Mouse (Mus musculus) hindbrain, embryonic 14.5 days (tissue): ENCODE measurements around the gene Gnat2. TPM values are rescaled to one million over a fixed set of nuclear protein-coding genes. Genes with fewer than 3 reads are reported as not detected.

ENCODE experiments used
- ATAC-seq: fragments of 200-750 bp; cut with Nextera tagmentation; 2 replicates; pipeline ENCODE4 v1.8.0; 2017; ENCODE audit warnings: moderate number of reproducible peaks, mild to moderate bottlenecking, moderate TSS enrichment, moderate library complexity; ENCODE audit not compliant: low FRiP score
- DNase-seq: peaks from one replicate; pipeline ENCODE4 v3.0.0-alpha.2; 2015; ENCODE audit warnings: low spot score
- H3K27ac ChIP-seq: fragments of 300-500 bp; sonication (generic); 2 replicates; pipeline ENCODE4 v1.5.1; 2014; ENCODE audit warnings: mild to moderate bottlenecking, moderate library complexity
- H3K27me3 ChIP-seq: fragments of 300-500 bp; sonication (generic); 2 replicates; pipeline ENCODE4 v1.6.1; 2014; ENCODE audit warnings: mild to moderate bottlenecking, low read length, mixed read lengths; ENCODE audit not compliant: control insufficient read depth, insufficient read depth
- H3K36me3 ChIP-seq: fragments of 300-500 bp; sonication (generic); replicated peaks from 2 replicates; pipeline ENCODE4 v1.6.1; 2014; ENCODE audit not compliant: control insufficient read depth, insufficient read depth
- H3K4me1 ChIP-seq: fragments of 300-500 bp; sonication (generic); replicated peaks from 2 replicates; pipeline ENCODE4 v1.6.1; 2014; ENCODE audit warnings: antibody characterized with exemption, low read length, mixed read lengths; ENCODE audit not compliant: control insufficient read depth, insufficient read depth
- H3K4me2 ChIP-seq: fragments of 300-500 bp; sonication (generic); replicated peaks from 2 replicates; pipeline ENCODE4 v1.6.1; 2014; ENCODE audit warnings: mild to moderate bottlenecking, moderate library complexity
- H3K4me3 ChIP-seq: fragments of 300-500 bp; sonication (generic); replicated peaks from 2 replicates; pipeline ENCODE4 v1.5.1; 2014; ENCODE audit warnings: mild to moderate bottlenecking, low read length
- H3K9ac ChIP-seq: fragments of 300-500 bp; sonication (generic); 2 replicates; pipeline ENCODE4 v1.6.1; 2014
- H3K9me3 ChIP-seq: fragments of 300-500 bp; sonication (generic); 2 replicates; pipeline ENCODE4 v1.6.1; 2016; ENCODE audit warnings: low read length; ENCODE audit not compliant: control insufficient read depth
- WGBS: fragments of 180-500 bp; shearing (Covaris S2); extraction: QIAGEN DNeasy Blood & Tissue Kit; methylation state at CpG from one replicate; pipeline ENCODE4 v1.1.7; 2014; 5-methylcytosine and 5-hydroxymethylcytosine counted together
- polyA plus RNA-seq: library from polyadenylated mRNA; unstranded; fragments of >200 nt; fragmentation: Nextera tagmentation; extraction: Ambion mirVana; gene quantifications from 2 replicates; pipeline ENCODE4 v1.2.1, GENCODE M21; 2014

The Gnat2 gene
- polyA plus RNA-seq, 1 experiment from 2014 or later, result 0.48 TPM

GRCm38 (mm10) chr3:108067370-108067934 is 25.1 kb upstream of the Gnat2 start:
- H3K27ac ChIP-seq, result no peak overlapping the region
- peaks cover 7% of the 10 kb centered on the region; the same call in 1 of the 2 replicates for H3K36me3 ChIP-seq
- H3K9ac ChIP-seq, result no peak overlapping the region
- ATAC-seq (no peak), DNase-seq (no peak)
- H3K4me3 ChIP-seq, result no peak overlapping the region
- H3K4me1 ChIP-seq, result no peaks in the 10 kb centered on the region
- no peaks in the 10 kb centered on the region for H3K27me3 ChIP-seq
- H3K9me3 ChIP-seq, result no peaks in the 10 kb centered on the region
- no peak overlapping the region for H3K4me2 ChIP-seq
- WGBS, result 67% methylated on average over 6 of the region's 6 CpGs

GRCm38 (mm10) chr3:108068826-108069225 is 23.8 kb upstream of the Gnat2 start:
- Histone ChIP-seq H3K27ac (no peak overlapping the region), H3K9me3 (no peaks in the 10 kb centered on the region), H3K4me1 (no peaks in the 10 kb centered on the region; the same call in 1 of the 2 replicates), H3K4me3 (no peak overlapping the region), H3K9ac (no peak overlapping the region), H3K4me2 (no peak overlapping the region), H3K27me3 (no peaks in the 10 kb centered on the region), H3K36me3 (peaks cover 7% of the 10 kb centered on the region; the same call in 1 of the 2 replicates)
- no peak for ATAC-seq
- 54% methylated on average over 1 of the region's 1 CpGs for WGBS
- no peak for DNase-seq

- Histone ChIP-seq H3K4me2 (no peak overlapping the region), H3K27ac (no peak overlapping the region), H3K9ac (no peak overlapping the region), H3K9me3 (no peaks in the 10 kb centered on the region), H3K27me3 (no peaks in the 10 kb centered on the region), H3K36me3 (peaks cover 11% of the 10 kb centered on the region), H3K4me3 (no peak overlapping the region), H3K4me1 (no peaks in the 10 kb centered on the region; the same call in 1 of the 2 replicates)
- ATAC-seq (no peak), DNase-seq (no peak)
- 85% methylated on average over 13 of the region's 13 CpGs for WGBS
Measured at GRCm38 (mm10) chr3:108069231-108069870, 23.2 kb upstream of the Gnat2 start.

- Histone ChIP-seq H3K9me3 (no peaks in the 10 kb centered on the region), H3K27ac (no peak overlapping the region), H3K4me3 (no peak overlapping the region), H3K4me1 (no peaks in the 10 kb centered on the region; the same call in 1 of the 2 replicates), H3K36me3 (peaks cover 24% of the 10 kb centered on the region), H3K27me3 (no peaks in the 10 kb centered on the region), H3K4me2 (no peak overlapping the region), H3K9ac (no peak overlapping the region)
- ATAC-seq (no peak), DNase-seq (peak; percentile 42)
- WGBS, result 70% methylated on average over 10 of the region's 10 CpGs
Measured at GRCm38 (mm10) chr3:108070295-108071293, 22.0 kb upstream of the Gnat2 start.

- Histone ChIP-seq H3K9ac (no peak overlapping the region), H3K27ac (0 out of 2 replicates have a peak overlapping the region, but pooled peaks have one; percentile 24), H3K4me2 (no peak overlapping the region), H3K4me1 (no peaks in the 10 kb centered on the region; the same call in 1 of the 2 replicates), H3K9me3 (no peaks in the 10 kb centered on the region), H3K4me3 (no peak overlapping the region), H3K27me3 (no peaks in the 10 kb centered on the region), H3K36me3 (peaks cover 47% of the 10 kb centered on the region)
- DNase-seq (no peak), ATAC-seq (0 out of 2 replicates have a peak, but pooled peaks have one; percentile 29)
- WGBS, result 61% methylated on average over 10 of the region's 10 CpGs
Measured at GRCm38 (mm10) chr3:108072983-108073569, 19.5 kb upstream of the Gnat2 start.

- H3K9ac ChIP-seq, result no peak overlapping the region
- WGBS, result 97% methylated on average over 9 of the region's 9 CpGs
- no peak for DNase-seq
- H3K36me3 ChIP-seq, result peaks cover 63% of the 10 kb centered on the region
- peaks cover 4% of the 10 kb centered on the region for H3K4me1 ChIP-seq
- no peak overlapping the region for H3K4me2 ChIP-seq
- H3K4me3 ChIP-seq, result no peak overlapping the region
- no peaks in the 10 kb centered on the region for H3K27me3 ChIP-seq
- H3K9me3 ChIP-seq, result no peaks in the 10 kb centered on the region
- H3K27ac ChIP-seq, result no peak overlapping the region
- ATAC-seq, result no peak
Measured at GRCm38 (mm10) chr3:108076836-108077235, 15.8 kb upstream of the Gnat2 start.

GRCm38 (mm10) chr3:108081681-108082080 is 10.9 kb upstream of the Gnat2 start:
- Histone ChIP-seq H3K9ac (peak overlapping the region; percentile 11; the same call in 1 of the 2 replicates), H3K4me1 (peaks cover 42% of the 10 kb centered on the region), H3K27ac (no peak overlapping the region), H3K9me3 (no peaks in the 10 kb centered on the region), H3K27me3 (no peaks in the 10 kb centered on the region), H3K36me3 (peaks cover 34% of the 10 kb centered on the region), H3K4me2 (peak overlapping the region; percentile 13; the same call in 1 of the 2 replicates), H3K4me3 (no peak overlapping the region)
- 62% methylated on average over 4 of the region's 4 CpGs for WGBS
- no peak for ATAC-seq
- DNase-seq, result no peak

GRCm38 (mm10) chr3:108082251-108082875 is 10.2 kb upstream of the Gnat2 start:
- H3K9me3 ChIP-seq, result no peaks in the 10 kb centered on the region
- H3K27ac ChIP-seq, result no peak overlapping the region
- peaks cover 42% of the 10 kb centered on the region for H3K4me1 ChIP-seq
- peak overlapping the region; percentile 13 for H3K4me2 ChIP-seq
- H3K9ac ChIP-seq, result no peak overlapping the region
- no peaks in the 10 kb centered on the region for H3K27me3 ChIP-seq
- WGBS, result 79% methylated on average over 1 of the region's 1 CpGs
- DNase-seq (no peak), ATAC-seq (no peak)
- H3K36me3 ChIP-seq, result peaks cover 27% of the 10 kb centered on the region
- no peak overlapping the region for H3K4me3 ChIP-seq
